Mouse (Mus musculus): ENCODE measurements at regions not wholly inside any gene's neighbourhood (a gene's known extent, or its start where the extent isn't known, plus 50 kb on each side); places are given as distances from the start of the nearest gene placed in this dataset.

DNA sequence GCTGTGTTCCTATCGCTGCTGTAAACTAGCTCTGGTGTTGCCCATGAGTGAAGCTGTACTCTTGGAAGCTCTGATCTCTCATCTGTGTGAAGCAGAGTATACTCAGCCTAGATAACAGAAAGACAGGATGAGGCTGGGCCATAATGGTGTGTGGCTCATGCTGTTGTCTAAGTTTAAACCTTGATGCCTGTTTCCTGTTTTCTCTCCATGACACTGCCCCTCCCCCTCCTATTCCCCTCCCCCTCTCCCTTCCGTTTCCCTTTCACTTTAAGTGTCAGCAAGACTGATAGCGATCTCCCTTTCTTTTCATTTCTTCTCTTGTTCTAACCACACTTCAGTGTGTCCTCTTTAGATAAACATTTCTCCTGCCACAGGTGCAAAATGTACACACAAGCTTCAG lies 229.2 kb upstream of the Tbc1d5 start:
- TF ChIP-seq CTCF (IDR thresholded peaks at IDR 0.05; ENCODE audit: low read depth, low read length) (no peak), GATA1 (IDR thresholded peaks at IDR 0.05; ENCODE audit: borderline replicate concordance, low read length) (no peak), POLR2AphosphoS5 (IDR thresholded peaks at IDR 0.05; ENCODE audit: insufficient replicate concordance, low read depth, low read length) (no peak), TAL1 (conservative IDR thresholded peaks at IDR 0.05; ENCODE audit: low read depth, low read length) (no peak)
